Mouse (Mus musculus): ENCODE data around the gene Haus6. TPM values are rescaled to one million over a fixed set of nuclear protein-coding genes. Genes with fewer than 3 reads are reported as not detected.

Gene Haus6
- polyA plus RNA-seq, 2 experiments = 5.7 to 12.7 TPM

- Histone ChIP-seq H3K9ac (replicated peaks) (peak within 1 kb of the TSS; percentile 97), H3K4me3 (ENCODE audit: insufficient read depth in 1 of 2, low read depth in 2 of 2, low read length in 2 of 2) (peak within 1 kb of the TSS; percentile 88 to 98), H3K4me1 (replicated peaks; ENCODE audit: control insufficient read depth in 2 of 2, insufficient read depth in 2 of 2, low read length in 1 of 2) (peaks cover 9 to 18% of the 10 kb centered on the region in 2 experiments), H3K27ac (peak within 1 kb of the TSS; percentile 98), H3K36me3 (replicated peaks; ENCODE audit: control insufficient read depth, insufficient read depth, low read depth) (peaks cover 4% of the 10 kb centered on the region; the same call in 1 of the 2 replicates), H3K9me3 (ENCODE audit: control insufficient read depth, low read length) (no peaks in the 10 kb centered on the region), H3K27me3 (ENCODE audit: control insufficient read depth, insufficient read depth, low read length) (peaks cover 2% of the 10 kb centered on the region; the same call in 1 of the 2 replicates), H3K4me2 (ENCODE audit: low read depth) (peak within 1 kb of the TSS; percentile 96)
- DNase-seq (ENCODE audit: low read depth in 3 of 3, low spot score in 3 of 3) = peak; percentile 84 to 90 (median 88)
- under 1% methylated on average over 50 of the region's 53 CpGs for WGBS (ENCODE audit: insufficient replicate concordance)
- TF ChIP-seq EP300 (IDR thresholded peaks at IDR 0.05; ENCODE audit: low read depth) = peak; percentile 93
- peak; percentile 97 for TF ChIP-seq CTCF (IDR thresholded peaks at IDR 0.05; ENCODE audit: low read depth)
- ATAC-seq (ENCODE audit: insufficient read depth) = peak; percentile 96
Observed at GRCm38 (mm10) chr4:86575283-86575983, 36.4 kb downstream of the Haus6 start, which contains the start of gene Rraga. Rraga (plus strand) TSS chr4:86575668.

GRCm38 (mm10) chr4:86574939-86575282 is 36.9 kb downstream of the Haus6 start:
- TF ChIP-seq EP300 (IDR thresholded peaks at IDR 0.05; ENCODE audit: low read depth) (no peak), CTCF (IDR thresholded peaks at IDR 0.05; ENCODE audit: low read depth) (no peak)
- DNase-seq (ENCODE audit: low read depth in 3 of 3, low spot score in 3 of 3) = peak in 2 of 3 experiments; percentile 12 to 32
- peaks cover 2% of the 10 kb centered on the region; the same call in 1 of the 2 replicates for H3K27me3 ChIP-seq (ENCODE audit: control insufficient read depth, insufficient read depth, low read length)
- H3K4me2 ChIP-seq (ENCODE audit: low read depth) = peak overlapping the region; percentile 96
- H3K4me1 ChIP-seq (replicated peaks; ENCODE audit: control insufficient read depth in 2 of 2, insufficient read depth in 2 of 2, low read length in 1 of 2) = peaks cover 9 to 18% of the 10 kb centered on the region in 2 experiments
- peak overlapping the region; percentile 98 for H3K27ac ChIP-seq
- peak overlapping the region; percentile 97 for H3K9ac ChIP-seq (replicated peaks)
- ATAC-seq (ENCODE audit: insufficient read depth) = peak; percentile 26; the same call in 1 of the 2 replicates
- H3K36me3 ChIP-seq (replicated peaks; ENCODE audit: control insufficient read depth, insufficient read depth, low read depth) = peaks cover 2% of the 10 kb centered on the region; the same call in 1 of the 2 replicates
- WGBS (ENCODE audit: insufficient replicate concordance) = 10% methylated on average over 6 of the region's 6 CpGs
- no peaks in the 10 kb centered on the region for H3K9me3 ChIP-seq (ENCODE audit: control insufficient read depth, low read length)
- peak overlapping the region; percentile 88 to 98 for H3K4me3 ChIP-seq (ENCODE audit: insufficient read depth in 1 of 2, low read depth in 2 of 2, low read length in 2 of 2)

DNA sequence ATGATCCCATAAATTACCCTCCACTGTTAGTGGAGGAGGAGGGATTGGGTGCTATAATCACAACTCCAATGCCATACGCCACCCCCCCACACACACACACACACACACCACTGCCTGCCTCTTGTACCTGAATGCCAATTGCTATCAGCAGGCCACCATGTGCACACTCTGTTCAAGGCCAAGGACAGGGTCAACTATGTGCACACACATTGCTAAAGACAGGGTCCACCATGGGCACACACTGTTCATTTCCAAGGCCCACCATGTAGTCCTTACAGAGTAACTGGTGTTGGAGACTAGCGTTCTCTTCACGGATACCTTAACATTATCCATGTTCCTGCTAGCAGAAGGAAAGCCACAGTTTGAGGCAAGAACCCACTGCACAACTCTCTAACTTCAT is 50.8 kb downstream of the Haus6 start:
- TF ChIP-seq CTCF (IDR thresholded peaks at IDR 0.05; ENCODE audit: low read depth) (no peak), EP300 (IDR thresholded peaks at IDR 0.05; ENCODE audit: low read depth) (no peak)
- Histone ChIP-seq H3K4me3 (ENCODE audit: insufficient read depth in 1 of 2, low read depth in 2 of 2, low read length in 2 of 2) (no peak overlapping the region), H3K9me3 (ENCODE audit: control insufficient read depth, low read length) (no peaks in the 10 kb centered on the region), H3K9ac (replicated peaks) (no peak overlapping the region), H3K4me1 (replicated peaks; ENCODE audit: control insufficient read depth in 2 of 2, insufficient read depth in 2 of 2, low read length in 1 of 2) (no peaks in the 10 kb centered on the region), H3K4me2 (ENCODE audit: low read depth) (no peak overlapping the region), H3K27me3 (ENCODE audit: control insufficient read depth, insufficient read depth, low read length) (no peaks in the 10 kb centered on the region), H3K27ac (no peak overlapping the region), H3K36me3 (replicated peaks; ENCODE audit: control insufficient read depth, insufficient read depth, low read depth) (no peaks in the 10 kb centered on the region)
- 80% methylated on average over 3 of the region's 3 CpGs for WGBS (ENCODE audit: insufficient replicate concordance)
- DNase-seq (ENCODE audit: low read depth in 3 of 3, low spot score in 3 of 3) (no peak), ATAC-seq (ENCODE audit: insufficient read depth) (no peak)

GRCm38 (mm10) chr4:86559006-86559405 is 52.8 kb downstream of the Haus6 start:
- H3K9me3 ChIP-seq (ENCODE audit: control insufficient read depth, low read length) = no peaks in the 10 kb centered on the region
- no peaks in the 10 kb centered on the region for H3K4me1 ChIP-seq (replicated peaks; ENCODE audit: control insufficient read depth in 2 of 2, insufficient read depth in 2 of 2, low read length in 1 of 2)
- no peaks in the 10 kb centered on the region for H3K36me3 ChIP-seq (replicated peaks; ENCODE audit: control insufficient read depth, insufficient read depth, low read depth)
- H3K4me3 ChIP-seq (ENCODE audit: insufficient read depth in 1 of 2, low read depth in 2 of 2, low read length in 2 of 2) = no peak overlapping the region
- H3K27ac ChIP-seq = no peak overlapping the region
- WGBS (ENCODE audit: insufficient replicate concordance) = 49% methylated on average over 4 of the region's 4 CpGs
- DNase-seq (ENCODE audit: low read depth in 3 of 3, low spot score in 3 of 3) (no peak), ATAC-seq (ENCODE audit: insufficient read depth) (no peak)
- no peak overlapping the region for H3K4me2 ChIP-seq (ENCODE audit: low read depth)
- no peak overlapping the region for H3K9ac ChIP-seq (replicated peaks)
- H3K27me3 ChIP-seq (ENCODE audit: control insufficient read depth, insufficient read depth, low read length) = no peaks in the 10 kb centered on the region
- TF ChIP-seq EP300 (IDR thresholded peaks at IDR 0.05; ENCODE audit: low read depth) (no peak), CTCF (IDR thresholded peaks at IDR 0.05; ENCODE audit: low read depth) (no peak)

DNA sequence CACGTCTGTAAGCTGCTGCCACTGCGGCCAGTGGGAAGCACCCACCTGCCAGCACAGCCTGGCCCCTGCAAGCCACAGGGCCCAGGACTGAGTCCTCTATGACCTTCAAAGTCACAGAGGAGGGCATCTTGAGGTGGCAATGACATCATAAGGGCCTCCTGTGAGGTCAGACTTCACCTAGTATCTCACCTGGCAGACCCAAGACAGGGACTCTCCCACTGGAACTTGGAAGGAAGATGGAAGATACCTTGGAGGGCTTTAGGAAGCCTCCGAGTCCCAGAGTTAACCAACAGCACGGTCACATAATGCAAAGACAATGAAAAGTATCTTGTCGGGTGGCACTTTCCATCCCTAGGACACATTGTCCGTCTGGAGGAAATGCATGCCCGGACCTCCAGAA is 53.6 kb downstream of the Haus6 start, which contains the start of gene Saxo1:
Gene Saxo1, minus strand, starts transcription at position 101 of the 400 bp plus-strand sequence.
- Histone ChIP-seq H3K27me3 (ENCODE audit: control insufficient read depth, insufficient read depth, low read length) (no peaks in the 10 kb centered on the region), H3K4me2 (ENCODE audit: low read depth) (no peak within 1 kb of the TSS), H3K4me1 (replicated peaks; ENCODE audit: control insufficient read depth in 2 of 2, insufficient read depth in 2 of 2, low read length in 1 of 2) (no peaks in the 10 kb centered on the region), H3K9ac (replicated peaks) (no peak within 1 kb of the TSS), H3K27ac (no peak within 1 kb of the TSS), H3K36me3 (replicated peaks; ENCODE audit: control insufficient read depth, insufficient read depth, low read depth) (no peaks in the 10 kb centered on the region), H3K9me3 (ENCODE audit: control insufficient read depth, low read length) (no peaks in the 10 kb centered on the region), H3K4me3 (ENCODE audit: insufficient read depth in 1 of 2, low read depth in 2 of 2, low read length in 2 of 2) (no peak within 1 kb of the TSS)
- TF ChIP-seq CTCF (IDR thresholded peaks at IDR 0.05; ENCODE audit: low read depth) (no peak), EP300 (IDR thresholded peaks at IDR 0.05; ENCODE audit: low read depth) (no peak)
- ATAC-seq (ENCODE audit: insufficient read depth) (no peak), DNase-seq (ENCODE audit: low read depth in 3 of 3, low spot score in 3 of 3) (no peak)
- 66% methylated on average over 7 of the region's 7 CpGs for WGBS (ENCODE audit: insufficient replicate concordance)
